Mouse (Mus musculus) embryonic facial prominence, embryonic 11.5 days (tissue): ENCODE measurements around the gene Manf. TPM values are rescaled to one million over a fixed set of nuclear protein-coding genes. Genes with fewer than 3 reads are reported as not detected.

ENCODE experiments used
- ATAC-seq: fragments of 200-750 bp; cut with Nextera tagmentation; replicated peaks from 2 replicates; pipeline ENCODE4 v1.8.0; 2017; ENCODE audit warnings: low read depth; ENCODE audit not compliant: insufficient number of reproducible peaks, low FRiP score, low TSS enrichment
- DNase-seq: peaks from one replicate; pipeline ENCODE4 v3.0.0-alpha.2; 2015; ENCODE audit warnings: low spot score
- H3K27ac ChIP-seq: fragments of 300-500 bp; sonication (generic); replicated peaks from 2 replicates; pipeline ENCODE4 v1.5.1; 2014; ENCODE audit warnings: mild to moderate bottlenecking, low read depth, low read length, control low read depth
- H3K27me3 ChIP-seq: fragments of 300-500 bp; sonication (generic); 2 replicates; pipeline ENCODE4 v1.6.1; 2014; ENCODE audit warnings: mild to moderate bottlenecking, low read length, moderate library complexity, mixed read lengths; ENCODE audit not compliant: control insufficient read depth, insufficient read depth
- H3K36me3 ChIP-seq: fragments of 300-500 bp; sonication (generic); replicated peaks from 2 replicates; pipeline ENCODE4 v1.6.1; 2014; ENCODE audit warnings: low read depth, mild to moderate bottlenecking, low read length, moderate library complexity, mixed read lengths; ENCODE audit not compliant: control insufficient read depth, insufficient read depth
- H3K4me1 ChIP-seq: fragments of 300-500 bp; sonication (generic); 2 replicates; pipeline ENCODE4 v1.6.1; 2014; ENCODE audit warnings: low read length, mixed read lengths; ENCODE audit not compliant: control insufficient read depth, insufficient read depth
- H3K4me2 ChIP-seq: fragments of 300-500 bp; sonication (generic); 2 replicates; pipeline ENCODE4 v1.6.1; 2014; ENCODE audit warnings: low read depth, mild to moderate bottlenecking, control low read depth, low read length, moderate library complexity
- H3K4me3 ChIP-seq: fragments of 300-500 bp; sonication (generic); 2 replicates; pipeline ENCODE4 v1.5.1; 2014; ENCODE audit warnings: low read depth, low read length, control low read depth
- H3K9ac ChIP-seq: fragments of 300-500 bp; sonication (generic); replicated peaks from 2 replicates; pipeline ENCODE4 v1.6.1; 2014; ENCODE audit warnings: mild to moderate bottlenecking, control low read depth, low read length
- H3K9me3 ChIP-seq: fragments of 300-500 bp; sonication (generic); replicated peaks from 2 replicates; pipeline ENCODE4 v1.6.1; 2016; ENCODE audit warnings: mild to moderate bottlenecking, low read length, inconsistent platforms, mixed read lengths; ENCODE audit not compliant: control insufficient read depth
- WGBS: fragments of 180-500 bp; shearing (Covaris S2); extraction: QIAGEN DNeasy Blood & Tissue Kit; methylation state at CpG from one replicate; pipeline ENCODE4 v1.1.7; 2014; 5-methylcytosine and 5-hydroxymethylcytosine counted together
- polyA plus RNA-seq: library from polyadenylated mRNA; unstranded; fragments of >200 nt; fragmentation: Nextera tagmentation; extraction: Ambion mirVana; gene quantifications from 2 replicates; pipeline ENCODE4 v1.2.1, GENCODE M21; 2014

Gene Manf
- polyA plus RNA-seq: 304 and 321 TPM in 2 replicates

- no peaks in the 10 kb centered on the region; the same call in 1 of the 2 replicates for H3K4me1 ChIP-seq
Measured at GRCm38 (mm10) chr9:106891829-106892551, at the start of gene Manf. Manf (minus strand) TSS chr9:106891979.

GRCm38 (mm10) chr9:106934998-106935397 is 43.2 kb upstream of the Manf start:
- Histone ChIP-seq H3K9me3 (no peaks in the 10 kb centered on the region), H3K4me2 (no peak overlapping the region), H3K4me3 (no peak overlapping the region), H3K9ac (no peak overlapping the region), H3K4me1 (no peaks in the 10 kb centered on the region), H3K27ac (no peak overlapping the region), H3K36me3 (no peaks in the 10 kb centered on the region), H3K27me3 (no peaks in the 10 kb centered on the region)
- DNase-seq (no peak), ATAC-seq (no peak)
- WGBS: 92% methylated on average over 1 of the region's 1 CpGs

More at GRCm38 (mm10) chr9:106891829-106892551, at the start of gene Manf:
- Histone ChIP-seq H3K36me3 (peaks cover 4% of the 10 kb centered on the region; the same call in 1 of the 2 replicates), H3K9ac (peak within 1 kb of the TSS; percentile 87), H3K4me3 (peak within 1 kb of the TSS; percentile 74), H3K9me3 (no peaks in the 10 kb centered on the region), H3K27me3 (no peaks in the 10 kb centered on the region), H3K27ac (peak within 1 kb of the TSS; percentile 82), H3K4me2 (peak within 1 kb of the TSS; percentile 67)
- DNase-seq (peak; percentile 98), ATAC-seq (peak; percentile 99)
- under 1% methylated on average over 59 of the region's 59 CpGs for WGBS

- Histone ChIP-seq H3K27ac (no peak overlapping the region), H3K4me3 (no peak overlapping the region), H3K27me3 (no peaks in the 10 kb centered on the region), H3K9ac (no peak overlapping the region), H3K4me1 (no peaks in the 10 kb centered on the region), H3K4me2 (no peak overlapping the region), H3K9me3 (no peaks in the 10 kb centered on the region), H3K36me3 (no peaks in the 10 kb centered on the region)
- 84% methylated on average over 6 of the region's 6 CpGs for WGBS
- ATAC-seq (no peak), DNase-seq (no peak)
Measured at GRCm38 (mm10) chr9:106914878-106915277, 23.1 kb upstream of the Manf start.

GRCm38 (mm10) chr9:106913759-106914158 is 22.0 kb upstream of the Manf start:
- Histone ChIP-seq H3K4me2 (no peak overlapping the region), H3K4me1 (no peaks in the 10 kb centered on the region), H3K9ac (no peak overlapping the region), H3K4me3 (no peak overlapping the region), H3K27ac (no peak overlapping the region), H3K36me3 (no peaks in the 10 kb centered on the region), H3K27me3 (no peaks in the 10 kb centered on the region), H3K9me3 (no peaks in the 10 kb centered on the region)
- WGBS: 23% methylated on average over 1 of the region's 1 CpGs
- DNase-seq (peak; percentile 26), ATAC-seq (no peak)

GRCm38 (mm10) chr9:106911624-106912023 is 19.8 kb upstream of the Manf start:
- Histone ChIP-seq H3K9me3 (no peaks in the 10 kb centered on the region), H3K4me3 (no peak overlapping the region), H3K36me3 (no peaks in the 10 kb centered on the region), H3K27me3 (no peaks in the 10 kb centered on the region), H3K4me2 (no peak overlapping the region), H3K9ac (no peak overlapping the region), H3K27ac (no peak overlapping the region), H3K4me1 (no peaks in the 10 kb centered on the region)
- ATAC-seq: no peak
- DNase-seq: no peak
- 67% methylated on average over 1 of the region's 1 CpGs for WGBS

- Histone ChIP-seq H3K27me3 (no peaks in the 10 kb centered on the region), H3K4me3 (no peak overlapping the region), H3K4me2 (no peak overlapping the region), H3K9me3 (no peaks in the 10 kb centered on the region), H3K36me3 (no peaks in the 10 kb centered on the region), H3K27ac (no peak overlapping the region), H3K9ac (no peak overlapping the region), H3K4me1 (no peaks in the 10 kb centered on the region)
- ATAC-seq (no peak), DNase-seq (peak; percentile 30)
- 48% methylated on average over 5 of the region's 5 CpGs for WGBS
Measured at GRCm38 (mm10) chr9:106908715-106909114, 16.9 kb upstream of the Manf start.

- 82% methylated on average over 3 of the region's 3 CpGs for whole genome bisulfite sequencing
Measured at GRCm38 (mm10) chr9:106908174-106908573, 16.4 kb upstream of the Manf start.

GRCm38 (mm10) chr9:106906597-106906996 is 14.8 kb upstream of the Manf start:
- Histone ChIP-seq H3K4me2 (no peak overlapping the region), H3K4me1 (no peaks in the 10 kb centered on the region), H3K27me3 (no peaks in the 10 kb centered on the region), H3K4me3 (no peak overlapping the region), H3K36me3 (no peaks in the 10 kb centered on the region), H3K9ac (no peak overlapping the region), H3K27ac (no peak overlapping the region), H3K9me3 (no peaks in the 10 kb centered on the region)
- no peak for DNase-seq
- ATAC-seq: no peak
- 86% methylated on average over 8 of the region's 8 CpGs for WGBS

More at GRCm38 (mm10) chr9:106908174-106908573, 16.4 kb upstream of the Manf start:
- H3K27me3 ChIP-seq: no peaks in the 10 kb centered on the region
- ATAC-seq (no peak), DNase-seq (no peak)
- no peak overlapping the region for H3K4me2 ChIP-seq
- no peaks in the 10 kb centered on the region for H3K4me1 ChIP-seq
- no peak overlapping the region for H3K9ac ChIP-seq
- no peaks in the 10 kb centered on the region for H3K36me3 ChIP-seq
- no peaks in the 10 kb centered on the region for H3K9me3 ChIP-seq
- no peak overlapping the region for H3K27ac ChIP-seq
- no peak overlapping the region for H3K4me3 ChIP-seq
